Mouse (Mus musculus) layer of hippocampus, adult 8-10 months (tissue): ENCODE results near the gene Pla2g2c. TPM values are rescaled to one million over a fixed set of nuclear protein-coding genes. Genes with fewer than 3 reads are reported as not detected.

Experiments
- DNase-seq, 2 experiments: peaks; one replicate each; pipeline ENCODE4 v3.0.0; 2022; ENCODE audit warnings: low spot score in 2 of 2
- total RNA-seq, 4 experiments: library from RNA; stranded (reverse); gene quantifications; 2 replicates each; pipeline ENCODE4 v1.2.4; 2022

Pla2g2c gene
- total RNA-seq, 4 experiments from 2014 or later: 0.26 to 0.54 (median 0.32) TPM; not detected in 1

- peak; percentile 50 to 53 for DNase-seq
These were observed 23.9 kb downstream of the Pla2g2c start for GRCm38 (mm10) chr4:138748369-138749072.

- no peak for DNase-seq
These were observed 28.0 kb downstream of the Pla2g2c start for GRCm38 (mm10) chr4:138752603-138753002.

GRCm38 (mm10) chr4:138753608-138754007, 29.0 kb downstream of the Pla2g2c start:
- no peak for DNase-seq

- DNase-seq: no peak
These were observed 29.8 kb downstream of the Pla2g2c start for GRCm38 (mm10) chr4:138754432-138754831.

- DNase-seq: no peak
These were observed 30.8 kb downstream of the Pla2g2c start for GRCm38 (mm10) chr4:138755439-138755838.

- no peak for DNase-seq
These were observed 31.4 kb downstream of the Pla2g2c start for GRCm38 (mm10) chr4:138755983-138756382.

GRCm38 (mm10) chr4:138757416-138757815, 32.8 kb downstream of the Pla2g2c start, which contains the start of gene Pla2g2f:
TSS of gene Pla2g2f (minus strand) at chr4:138757626.
- no peak for DNase-seq

GRCm38 (mm10) chr4:138762266-138762665, 37.7 kb downstream of the Pla2g2c start:
- DNase-seq: no peak

- no peak for DNase-seq
These were observed 47.4 kb downstream of the Pla2g2c start for GRCm38 (mm10) chr4:138771970-138772369.

GRCm38 (mm10) chr4:138772386-138772785, 47.8 kb downstream of the Pla2g2c start:
- DNase-seq: no peak

- no peak for DNase-seq
These were observed 50.8 kb downstream of the Pla2g2c start, which contains the start of gene Pla2g2d for GRCm38 (mm10) chr4:138775435-138775834. TSS of gene Pla2g2d (plus strand) at chr4:138775735.

- no peak for DNase-seq
These were observed 53.1 kb downstream of the Pla2g2c start for GRCm38 (mm10) chr4:138777417-138778407.

- no peak for DNase-seq
These were observed 55.7 kb downstream of the Pla2g2c start for GRCm38 (mm10) chr4:138780300-138780699.

GRCm38 (mm10) chr4:138782098-138782497, 57.5 kb downstream of the Pla2g2c start:
- peak in 1 of 2 experiments; percentile 63 for DNase-seq

- DNase-seq: no peak
These were observed 61.1 kb downstream of the Pla2g2c start for GRCm38 (mm10) chr4:138785721-138786120.

GRCm38 (mm10) chr4:138786141-138786540, 61.5 kb downstream of the Pla2g2c start:
- DNase-seq: no peak

- no peak for DNase-seq
These were observed 63.8 kb downstream of the Pla2g2c start for GRCm38 (mm10) chr4:138788381-138788780.

- no peak for DNase-seq
These were observed 66.9 kb downstream of the Pla2g2c start for GRCm38 (mm10) chr4:138791452-138791851.

- no peak for DNase-seq
These were observed 68.0 kb downstream of the Pla2g2c start for GRCm38 (mm10) chr4:138792599-138792998.

- DNase-seq: peak in 1 of 2 experiments; percentile 75
These were observed 68.7 kb downstream of the Pla2g2c start for GRCm38 (mm10) chr4:138793276-138793675.

GRCm38 (mm10) chr4:138794344-138794743, 69.8 kb downstream of the Pla2g2c start:
- no peak for DNase-seq
